Mouse (Mus musculus) kidney, adult 18-20 months (tissue): Measurements from ENCODE around the gene Tex45.
A peak's percentile ranks its signal among the peaks of the same experiment; 100 is the strongest.

Experiments
- DNase-seq: peaks from one replicate; pipeline ENCODE4 v3.0.0; 2021

Gene Tex45

GRCm38 (mm10) chr8:3492901-3493844 is 22.5 kb downstream of the Tex45 start, which contains the start of gene Zfp358:
Gene Zfp358 (plus strand): TSS chr8:3493138.
- DNase-seq: peak; percentile 71

- DNase-seq: no peak
Measured at GRCm38 (mm10) chr8:3493845-3494208, 23.2 kb downstream of the Tex45 start.

DNA sequence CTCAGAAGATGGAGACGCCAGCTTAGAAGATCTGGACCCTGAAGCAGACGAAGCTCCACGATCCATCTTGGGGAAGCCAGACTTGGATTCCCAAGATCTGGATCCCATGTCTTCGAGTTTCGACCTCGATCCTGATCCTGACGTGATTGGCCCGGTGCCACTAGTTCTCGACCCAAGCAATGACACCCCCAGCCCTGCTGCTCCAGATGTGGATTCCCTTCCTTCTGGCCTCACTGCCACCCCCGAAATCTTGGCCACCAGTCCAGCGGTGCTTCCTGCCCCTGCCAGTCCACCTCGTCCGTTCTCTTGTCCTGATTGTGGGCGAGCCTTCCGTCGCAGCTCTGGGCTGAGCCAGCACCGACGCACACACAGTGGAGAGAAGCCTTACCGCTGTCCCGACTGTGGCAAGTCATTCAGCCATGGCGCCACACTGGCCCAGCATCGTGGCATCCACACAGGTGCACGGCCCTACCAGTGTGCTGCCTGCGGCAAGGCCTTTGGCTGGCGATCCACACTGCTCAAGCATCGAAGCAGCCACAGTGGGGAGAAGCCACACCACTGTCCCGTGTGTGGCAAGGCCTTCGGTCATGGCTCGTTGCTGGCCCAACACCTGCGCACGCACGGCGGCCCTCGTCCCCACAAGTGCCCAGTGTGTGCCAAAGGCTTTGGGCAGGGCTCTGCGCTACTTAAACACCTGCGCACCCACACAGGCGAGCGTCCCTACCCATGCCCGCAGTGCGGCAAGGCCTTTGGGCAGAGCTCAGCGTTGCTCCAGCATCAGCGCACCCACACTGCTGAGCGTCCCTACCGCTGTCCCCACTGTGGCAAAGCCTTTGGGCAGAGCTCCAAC is 25.1 kb downstream of the Tex45 start:
- DNase-seq: no peak

- no peak for DNase-seq
Measured at GRCm38 (mm10) chr8:3496428-3496748, 25.7 kb downstream of the Tex45 start.

GRCm38 (mm10) chr8:3498583-3498982 is 27.9 kb downstream of the Tex45 start:
- no peak for DNase-seq

- DNase-seq: no peak
Measured at GRCm38 (mm10) chr8:3499751-3500150, 29.1 kb downstream of the Tex45 start.

DNA sequence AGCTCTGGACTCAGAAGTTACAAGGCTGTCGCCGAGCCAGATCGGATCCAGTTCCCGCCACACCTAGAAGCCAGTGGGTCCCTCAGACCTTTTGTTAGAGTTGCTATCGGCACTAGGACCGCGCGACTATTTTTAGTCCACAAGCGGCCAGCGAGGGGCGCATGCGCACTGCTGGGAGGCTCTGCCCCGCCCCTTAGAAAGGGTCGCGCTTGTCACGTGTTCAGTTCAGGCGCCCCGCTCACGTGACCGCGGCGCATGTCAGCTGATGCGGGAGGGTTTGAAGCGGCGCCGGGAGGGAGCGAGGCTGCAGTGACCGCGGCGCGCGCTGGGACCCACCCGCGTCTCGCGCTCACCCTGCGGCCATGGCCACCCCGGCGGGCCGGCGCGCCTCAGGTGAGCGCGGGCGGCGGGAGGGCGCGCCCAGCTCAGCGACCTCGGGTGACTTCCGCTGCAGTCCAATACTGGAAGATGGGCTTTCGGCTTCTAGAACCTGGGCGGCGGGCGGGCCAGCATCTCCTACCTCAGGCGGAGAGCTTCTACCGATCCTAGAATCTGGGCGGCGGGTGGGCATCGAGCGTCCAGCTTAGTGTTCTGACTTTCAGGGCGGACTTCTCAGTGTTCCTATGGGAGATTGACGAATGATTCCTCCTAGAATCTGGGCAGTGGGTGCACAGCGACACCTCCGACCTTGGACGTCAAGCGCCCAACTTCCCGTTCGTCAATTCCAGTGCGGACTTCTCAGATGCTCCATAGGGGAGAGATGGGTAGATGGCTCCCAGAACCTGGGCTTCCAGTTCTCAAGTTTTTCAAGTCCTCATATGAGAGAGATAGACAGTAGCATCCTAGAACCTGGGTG is 29.8 kb downstream of the Tex45 start, which contains the start of gene Mcoln1:
TSS of gene Mcoln1 (plus strand) at position 223 of the 856 bp plus-strand sequence.
- peak; percentile 99 for DNase-seq

GRCm38 (mm10) chr8:3502217-3502616 is 31.6 kb downstream of the Tex45 start:
- DNase-seq: no peak

GRCm38 (mm10) chr8:3507979-3508754 is 37.5 kb downstream of the Tex45 start:
- DNase-seq: peak; percentile 13

DNA sequence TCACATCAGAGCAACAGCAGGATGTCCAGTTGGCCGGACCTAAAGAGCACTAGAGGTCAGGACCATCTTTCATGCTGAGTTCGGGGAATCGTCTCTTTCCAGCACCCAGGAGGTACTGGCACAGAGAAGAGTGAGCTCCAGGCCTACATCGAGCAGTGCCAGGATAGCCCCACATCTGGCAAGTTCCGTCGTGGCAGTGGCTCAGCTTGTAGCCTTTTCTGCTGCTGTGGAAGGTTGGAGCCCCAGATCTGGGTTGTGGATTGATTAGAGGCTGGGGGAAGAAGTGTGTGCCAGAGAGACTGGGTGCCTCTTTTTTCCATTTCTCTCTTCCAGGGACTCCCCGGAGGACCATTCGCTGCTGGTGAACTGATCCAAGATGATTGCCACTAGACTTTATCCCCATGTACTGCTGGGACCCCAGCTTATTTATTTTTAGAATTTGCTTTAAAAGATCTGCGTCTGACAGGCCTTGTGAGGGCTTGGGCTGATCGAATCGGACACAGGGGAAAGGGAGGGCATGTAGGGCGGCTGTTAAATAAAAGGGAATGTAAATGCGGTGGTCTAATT is 44.1 kb downstream of the Tex45 start:
- DNase-seq: peak; percentile 16

DNA sequence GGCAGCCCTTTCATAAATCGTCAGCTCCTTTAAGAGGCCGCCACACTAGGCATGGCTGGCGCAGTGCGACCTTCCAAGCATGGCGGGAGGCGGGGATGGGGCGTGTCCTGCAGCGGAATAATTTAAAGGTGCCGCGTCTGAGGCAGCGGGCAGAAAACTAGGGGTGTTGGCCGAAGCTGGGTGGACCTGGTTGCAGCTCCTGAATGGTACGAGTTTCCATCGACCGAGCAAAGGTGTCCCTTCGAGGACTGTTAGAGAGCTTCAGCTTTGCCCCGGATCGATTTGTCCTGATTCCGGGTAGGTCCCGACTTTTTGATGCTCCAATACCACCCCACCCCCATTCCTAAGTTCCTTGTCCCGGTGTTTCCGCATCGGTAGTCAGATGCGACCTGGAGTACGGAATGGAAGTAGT is 44.6 kb downstream of the Tex45 start, which contains the start of gene Pnpla6:
TSS of gene Pnpla6 (plus strand) at position 125 of the 412 bp plus-strand sequence.
- peak; percentile 94 for DNase-seq

GRCm38 (mm10) chr8:3515771-3516417 is 45.2 kb downstream of the Tex45 start:
- DNase-seq: no peak

DNA sequence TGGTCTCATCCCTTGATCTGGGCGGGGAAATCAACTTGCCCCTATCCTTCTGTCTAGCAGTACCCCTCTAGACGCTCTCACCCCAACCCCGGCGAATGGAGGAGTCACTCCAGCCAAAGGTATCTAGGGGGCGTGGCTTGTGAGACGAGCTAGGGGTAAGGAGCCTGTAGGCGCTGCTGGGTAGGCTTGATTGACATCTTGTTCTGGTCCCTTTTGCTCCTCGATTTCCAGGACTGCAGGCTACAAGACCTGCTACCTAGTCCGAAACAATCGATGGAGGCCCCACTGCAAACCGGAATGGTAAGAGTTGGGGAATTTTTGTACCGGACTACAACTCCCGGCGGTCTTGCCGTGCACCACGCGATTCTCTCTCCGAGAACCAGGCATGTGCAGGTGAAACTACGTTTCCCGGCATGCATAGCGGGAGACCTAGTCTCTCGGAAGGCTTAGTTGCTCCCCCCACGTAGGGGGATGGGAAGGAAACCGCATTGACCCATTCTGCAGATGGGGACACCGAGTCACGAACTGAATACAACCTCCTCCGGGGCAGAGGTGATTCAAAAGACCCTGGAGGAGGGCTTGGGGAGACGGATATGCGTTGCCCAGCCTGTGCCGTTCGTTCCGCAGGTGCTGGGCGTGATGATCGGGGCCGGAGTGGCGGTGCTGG is 45.9 kb downstream of the Tex45 start:
- peak; percentile 96 for DNase-seq

DNA sequence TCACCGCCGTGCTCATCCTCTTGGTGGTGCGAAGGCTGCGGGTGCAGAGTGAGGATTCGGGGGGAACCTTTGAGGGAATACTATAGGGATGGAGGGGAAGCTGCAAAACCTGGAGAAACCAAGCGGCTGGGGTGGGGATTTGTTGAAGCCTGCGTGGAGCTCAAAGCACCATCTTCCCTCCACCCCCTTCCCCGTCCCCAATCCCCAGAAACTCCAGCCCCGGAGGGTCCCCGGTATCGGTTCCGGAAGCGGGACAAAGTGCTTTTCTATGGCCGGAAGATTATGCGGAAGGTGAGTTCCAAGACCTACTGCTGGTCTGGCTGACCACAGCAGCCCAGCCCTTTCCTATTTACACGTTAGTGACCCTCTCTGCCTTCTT is 46.4 kb downstream of the Tex45 start:
- DNase-seq: peak; percentile 16

- DNase-seq: no peak
Measured at GRCm38 (mm10) chr8:3522007-3522697, 51.5 kb downstream of the Tex45 start.

GRCm38 (mm10) chr8:3530816-3531215 is 60.2 kb downstream of the Tex45 start:
- no peak for DNase-seq

- no peak for DNase-seq
Measured at GRCm38 (mm10) chr8:3531936-3532335, 61.3 kb downstream of the Tex45 start.

GRCm38 (mm10) chr8:3536053-3536841 is 65.6 kb downstream of the Tex45 start:
- no peak for DNase-seq
